Mouse (Mus musculus): ENCODE data around the gene Slc5a4a. TPM values are rescaled to one million over a fixed set of nuclear protein-coding genes. Genes with fewer than 3 reads are reported as not detected.

The Slc5a4a gene
- total RNA-seq, 2 experiments from 2014 or later = not detected

- no peak for ATAC-seq (replicated peaks; ENCODE audit: low FRiP score, poor library complexity, severe bottlenecking)
Observed at GRCm38 (mm10) chr10:76212121-76212520, 64.9 kb downstream of the Slc5a4a start.

GRCm38 (mm10) chr10:76214161-76214560 lies 66.9 kb downstream of the Slc5a4a start:
- no peak for ATAC-seq (replicated peaks; ENCODE audit: low FRiP score, poor library complexity, severe bottlenecking)

- ATAC-seq (replicated peaks; ENCODE audit: low FRiP score, poor library complexity, severe bottlenecking) = no peak
Observed at GRCm38 (mm10) chr10:76217056-76217455, 69.8 kb downstream of the Slc5a4a start.

- no peak for ATAC-seq (replicated peaks; ENCODE audit: low FRiP score, poor library complexity, severe bottlenecking)
Observed at GRCm38 (mm10) chr10:76218240-76218639, 71.0 kb downstream of the Slc5a4a start.

- no peak for ATAC-seq (replicated peaks; ENCODE audit: low FRiP score, poor library complexity, severe bottlenecking)
Observed at GRCm38 (mm10) chr10:76225944-76226343, 78.7 kb downstream of the Slc5a4a start.

GRCm38 (mm10) chr10:76229627-76230026 lies 82.4 kb downstream of the Slc5a4a start:
- no peak for ATAC-seq (replicated peaks; ENCODE audit: low FRiP score, poor library complexity, severe bottlenecking)

- ATAC-seq (replicated peaks; ENCODE audit: low FRiP score, poor library complexity, severe bottlenecking) = peak; percentile 98
Observed at GRCm38 (mm10) chr10:76237341-76238225, 90.3 kb downstream of the Slc5a4a start, which contains the start of gene Prmt2. Gene Prmt2 (minus strand): TSS chr10:76237865.

Other genes with a start within 250 kb of the Slc5a4a start
- 50.1 and 67.9 TPM in 2 replicates for gene Smarcb1, start 225.8 kb upstream of the Slc5a4a start, total RNA-seq (2015; ENCODE audit: low replicate concordance)
- 32.1 and 39.3 TPM in 2 replicates for gene Smarcb1, start 225.8 kb upstream of the Slc5a4a start, total RNA-seq (2017; ENCODE audit: low replicate concordance)
- 101 and 127 TPM in 2 replicates for gene Chchd10, start 214.3 kb upstream of the Slc5a4a start, total RNA-seq (2015; ENCODE audit: low replicate concordance)
- gene Chchd10, start 214.3 kb upstream of the Slc5a4a start, total RNA-seq (2017; ENCODE audit: low replicate concordance) = 40.2 and 60.3 TPM in 2 replicates
- gene Mmp11, start 211.0 kb upstream of the Slc5a4a start, total RNA-seq (2015; ENCODE audit: low replicate concordance) = 0.72 TPM in 1 of 2 replicates, not detected in the other
- gene Mmp11, start 211.0 kb upstream of the Slc5a4a start, total RNA-seq (2017; ENCODE audit: low replicate concordance) = 0.68 TPM in 1 of 2 replicates, not detected in the other
- gene Gm867, start 206.8 kb upstream of the Slc5a4a start, total RNA-seq (2015; ENCODE audit: low replicate concordance) = 525 and 583 TPM in 2 replicates
- 86.0 and 101 TPM in 2 replicates for gene Gm867, start 206.8 kb upstream of the Slc5a4a start, total RNA-seq (2017; ENCODE audit: low replicate concordance)
- gene Vpreb3, start 204.4 kb upstream of the Slc5a4a start, total RNA-seq (2015; ENCODE audit: low replicate concordance) = 85.1 and 89.7 TPM in 2 replicates
- 31.5 and 39.7 TPM in 2 replicates for gene Vpreb3, start 204.4 kb upstream of the Slc5a4a start, total RNA-seq (2017; ENCODE audit: low replicate concordance)
- not detected in 2 replicates for gene Gm5134, start 192.9 kb upstream of the Slc5a4a start, total RNA-seq (2015; ENCODE audit: low replicate concordance)
- gene Gm5134, start 192.9 kb upstream of the Slc5a4a start, total RNA-seq (2017; ENCODE audit: low replicate concordance) = not detected in 2 replicates
- gene Zfp280b, start 114.8 kb upstream of the Slc5a4a start, total RNA-seq (2015; ENCODE audit: low replicate concordance) = 10.1 and 12.3 TPM in 2 replicates
- gene Zfp280b, start 114.8 kb upstream of the Slc5a4a start, total RNA-seq (2017; ENCODE audit: low replicate concordance) = 3.0 and 3.7 TPM in 2 replicates
- not detected in 2 replicates for gene Slc5a4b, start 36.5 kb upstream of the Slc5a4a start, total RNA-seq (2015; ENCODE audit: low replicate concordance)
- not detected in 2 replicates for gene Slc5a4b, start 36.5 kb upstream of the Slc5a4a start, total RNA-seq (2017; ENCODE audit: low replicate concordance)
- 2.2 TPM in 1 of 2 replicates, not detected in the other for gene Prmt2, start 90.4 kb downstream of the Slc5a4a start, total RNA-seq (2015; ENCODE audit: low replicate concordance)
- 0.77 TPM in 1 of 2 replicates, not detected in the other for gene Prmt2, start 90.4 kb downstream of the Slc5a4a start, total RNA-seq (2017; ENCODE audit: low replicate concordance)
- not detected in 2 replicates for gene S100b, start 106.4 kb downstream of the Slc5a4a start, total RNA-seq (2015; ENCODE audit: low replicate concordance)
- not detected in 2 replicates for gene S100b, start 106.4 kb downstream of the Slc5a4a start, total RNA-seq (2017; ENCODE audit: low replicate concordance)
- gene Dip2a, start 197.8 kb downstream of the Slc5a4a start, total RNA-seq (2015; ENCODE audit: low replicate concordance) = 0.36 and 0.42 TPM in 2 replicates
- 0.76 and 2.1 TPM in 2 replicates for gene Dip2a, start 197.8 kb downstream of the Slc5a4a start, total RNA-seq (2017; ENCODE audit: low replicate concordance)

Measured in erythroid progenitor cell, adult 5-6 weeks (primary cell).